Mouse (Mus musculus) forebrain, embryonic 14.5 days (tissue): ENCODE results near the gene Fxn. TPM values are rescaled to one million over a fixed set of nuclear protein-coding genes. Genes with fewer than 3 reads are reported as not detected.
A peak's percentile ranks its signal among the peaks of the same experiment; 100 is the strongest.

Experiments
- ATAC-seq: fragments of 200-750 bp; cut with Nextera tagmentation; 2 replicates; pipeline ENCODE4 v1.8.0; 2017; ENCODE audit warnings: mild to moderate bottlenecking, moderate library complexity
- DNase-seq: peaks from one replicate; pipeline ENCODE4 v3.0.0-alpha.2; 2015; ENCODE audit warnings: low spot score
- H3K27ac ChIP-seq: fragments of 300-500 bp; sonication (generic); 2 replicates; pipeline ENCODE4 v1.5.1; 2014; ENCODE audit warnings: low read depth, mild to moderate bottlenecking, control low read depth, low read length, moderate library complexity
- H3K27me3 ChIP-seq: fragments of 300-500 bp; sonication (generic); replicated peaks from 2 replicates; pipeline ENCODE4 v1.6.1; 2014; ENCODE audit warnings: low read length, control low read depth, mixed read lengths; ENCODE audit not compliant: control insufficient read depth, insufficient read depth
- H3K36me3 ChIP-seq: fragments of 300-500 bp; sonication (generic); 2 replicates; pipeline ENCODE4 v1.6.1; 2014; ENCODE audit warnings: low read length, control low read depth; ENCODE audit not compliant: control insufficient read depth, insufficient read depth
- H3K4me1 ChIP-seq: fragments of 300-500 bp; sonication (generic); 2 replicates; pipeline ENCODE4 v1.6.1; 2014; ENCODE audit warnings: antibody characterized with exemption, low read length, control low read depth; ENCODE audit not compliant: control insufficient read depth, insufficient read depth
- H3K4me2 ChIP-seq: fragments of 300-500 bp; sonication (generic); 2 replicates; pipeline ENCODE4 v1.6.1; 2014; ENCODE audit warnings: mild to moderate bottlenecking, control low read depth, low read length
- H3K4me3 ChIP-seq: fragments of 300-500 bp; sonication (generic); 2 replicates; pipeline ENCODE4 v1.5.1; 2014; ENCODE audit warnings: low read depth, low read length, control low read depth
- H3K9ac ChIP-seq: fragments of 300-500 bp; sonication (generic); 2 replicates; pipeline ENCODE4 v1.6.1; 2014; ENCODE audit warnings: mild to moderate bottlenecking, low read length, control low read depth, moderate library complexity
- H3K9me3 ChIP-seq: fragments of 300-500 bp; sonication (generic); replicated peaks from 2 replicates; pipeline ENCODE4 v1.6.1; 2016; ENCODE audit warnings: low read length, control low read depth, mixed read lengths; ENCODE audit not compliant: control insufficient read depth
- WGBS: fragments of 180-500 bp; shearing (Covaris S2); extraction: QIAGEN DNeasy Blood & Tissue Kit; methylation state at CpG from one replicate; pipeline ENCODE4 v1.1.7; 2014; 5-methylcytosine and 5-hydroxymethylcytosine counted together
- polyA plus RNA-seq: library from polyadenylated mRNA; unstranded; fragments of >200 nt; fragmentation: Nextera tagmentation; extraction: Ambion mirVana; gene quantifications from 2 replicates; pipeline ENCODE4 v1.2.1, GENCODE M21; 2014

Gene Fxn
- polyA plus RNA-seq, 1 experiment from 2014 or later: 47.9 TPM

GRCm38 (mm10) chr19:24279706-24280600 is 452 bp downstream of the Fxn start:
- peak overlapping the region; percentile 72 for H3K9ac ChIP-seq
- no peaks in the 10 kb centered on the region for H3K9me3 ChIP-seq
- peak overlapping the region; percentile 60 for H3K4me3 ChIP-seq
- H3K36me3 ChIP-seq: 0 out of 2 replicates have a peak, but pooled peaks cover 5% of the 10 kb centered on the region
- H3K4me1 ChIP-seq: peaks cover 4% of the 10 kb centered on the region; the same call in 1 of the 2 replicates
- H3K4me2 ChIP-seq: peak overlapping the region; percentile 75
- peak; percentile 90 for DNase-seq
- H3K27ac ChIP-seq: peak overlapping the region; percentile 80
- H3K27me3 ChIP-seq: no peaks in the 10 kb centered on the region
- ATAC-seq: peak; percentile 74
- WGBS: under 1% methylated on average over 78 of the region's 78 CpGs

- H3K9ac ChIP-seq: peak overlapping the region; percentile 72; the same call in 1 of the 2 replicates
Measured at GRCm38 (mm10) chr19:24278859-24279258, 1.5 kb downstream of the Fxn start.

GRCm38 (mm10) chr19:24274281-24274680 is 6.1 kb downstream of the Fxn start:
- H3K27me3 ChIP-seq: no peaks in the 10 kb centered on the region
- H3K4me3 ChIP-seq: no peak overlapping the region
- DNase-seq (no peak), ATAC-seq (no peak)
- H3K4me2 ChIP-seq: no peak overlapping the region
- no peak overlapping the region for H3K27ac ChIP-seq
- H3K36me3 ChIP-seq: peaks cover 9% of the 10 kb centered on the region; the same call in 1 of the 2 replicates
- H3K9me3 ChIP-seq: no peaks in the 10 kb centered on the region
- no peak overlapping the region for H3K9ac ChIP-seq
- WGBS: 46% methylated on average over 3 of the region's 3 CpGs
- peaks cover 4% of the 10 kb centered on the region; the same call in 1 of the 2 replicates for H3K4me1 ChIP-seq

More at GRCm38 (mm10) chr19:24278859-24279258, 1.5 kb downstream of the Fxn start:
- WGBS: 84% methylated on average over 15 of the region's 15 CpGs
- H3K4me2 ChIP-seq: peak overlapping the region; percentile 75
- H3K4me1 ChIP-seq: peaks cover 4% of the 10 kb centered on the region; the same call in 1 of the 2 replicates
- no peaks in the 10 kb centered on the region for H3K27me3 ChIP-seq
- H3K27ac ChIP-seq: no peak overlapping the region
- H3K36me3 ChIP-seq: 0 out of 2 replicates have a peak, but pooled peaks cover 5% of the 10 kb centered on the region
- ATAC-seq (no peak), DNase-seq (no peak)
- no peaks in the 10 kb centered on the region for H3K9me3 ChIP-seq
- peak overlapping the region; percentile 60; the same call in 1 of the 2 replicates for H3K4me3 ChIP-seq

GRCm38 (mm10) chr19:24271746-24272426 is 8.5 kb downstream of the Fxn start:
- no peak overlapping the region for H3K27ac ChIP-seq
- ATAC-seq (peak; percentile 83), DNase-seq (peak; percentile 92)
- no peak overlapping the region for H3K9ac ChIP-seq
- no peaks in the 10 kb centered on the region for H3K9me3 ChIP-seq
- no peaks in the 10 kb centered on the region for H3K27me3 ChIP-seq
- H3K36me3 ChIP-seq: peaks cover 9% of the 10 kb centered on the region; the same call in 1 of the 2 replicates
- H3K4me2 ChIP-seq: peak overlapping the region; percentile 12; the same call in 1 of the 2 replicates
- peaks cover 15% of the 10 kb centered on the region for H3K4me1 ChIP-seq
- no peak overlapping the region for H3K4me3 ChIP-seq
- WGBS: 41% methylated on average over 16 of the region's 16 CpGs

GRCm38 (mm10) chr19:24271326-24271725 is 9.1 kb downstream of the Fxn start:
- H3K9ac ChIP-seq: no peak overlapping the region
- no peaks in the 10 kb centered on the region for H3K9me3 ChIP-seq
- no peak for DNase-seq
- H3K4me3 ChIP-seq: no peak overlapping the region
- no peak overlapping the region for H3K27ac ChIP-seq
- peaks cover 15% of the 10 kb centered on the region for H3K4me1 ChIP-seq
- ATAC-seq: peak; percentile 57
- 41% methylated on average over 7 of the region's 7 CpGs for WGBS
- H3K27me3 ChIP-seq: no peaks in the 10 kb centered on the region
- peaks cover 9% of the 10 kb centered on the region; the same call in 1 of the 2 replicates for H3K36me3 ChIP-seq
- H3K4me2 ChIP-seq: peak overlapping the region; percentile 12; the same call in 1 of the 2 replicates

- Histone ChIP-seq H3K4me2 (peak overlapping the region; percentile 37; the same call in 1 of the 2 replicates), H3K36me3 (peaks cover 25% of the 10 kb centered on the region; the same call in 1 of the 2 replicates), H3K27ac (peak overlapping the region; percentile 79), H3K27me3 (no peaks in the 10 kb centered on the region), H3K4me1 (peaks cover 15% of the 10 kb centered on the region), H3K9me3 (no peaks in the 10 kb centered on the region), H3K4me3 (no peak overlapping the region), H3K9ac (peak overlapping the region; percentile 37; the same call in 1 of the 2 replicates)
- peak; percentile 86 for DNase-seq
- ATAC-seq: peak; percentile 82
- 2% methylated on average over 4 of the region's 4 CpGs for WGBS
Measured at GRCm38 (mm10) chr19:24268531-24268930, 11.9 kb downstream of the Fxn start.

GRCm38 (mm10) chr19:24266046-24266830 is 14.2 kb downstream of the Fxn start:
- peaks cover 15% of the 10 kb centered on the region for H3K4me1 ChIP-seq
- no peak overlapping the region for H3K4me2 ChIP-seq
- WGBS: 87% methylated on average over 7 of the region's 7 CpGs
- H3K9me3 ChIP-seq: no peaks in the 10 kb centered on the region
- H3K4me3 ChIP-seq: no peak overlapping the region
- H3K9ac ChIP-seq: no peak overlapping the region
- DNase-seq: no peak
- no peaks in the 10 kb centered on the region for H3K27me3 ChIP-seq
- no peak overlapping the region for H3K27ac ChIP-seq
- no peak for ATAC-seq
- peaks cover 33% of the 10 kb centered on the region; the same call in 1 of the 2 replicates for H3K36me3 ChIP-seq

- Histone ChIP-seq H3K4me2 (no peak overlapping the region), H3K9me3 (no peaks in the 10 kb centered on the region), H3K27me3 (no peaks in the 10 kb centered on the region), H3K4me1 (peaks cover 11% of the 10 kb centered on the region), H3K36me3 (peaks cover 30% of the 10 kb centered on the region; the same call in 1 of the 2 replicates), H3K9ac (no peak overlapping the region), H3K27ac (no peak overlapping the region), H3K4me3 (no peak overlapping the region)
- ATAC-seq (peak; percentile 58), DNase-seq (peak; percentile 87)
- 40% methylated on average over 7 of the region's 7 CpGs for whole genome bisulfite sequencing
Measured at GRCm38 (mm10) chr19:24264991-24265390, 15.4 kb downstream of the Fxn start.
